Mouse (Mus musculus) embryonic facial prominence, embryonic 12.5 days (tissue): Measurements from ENCODE around the gene Dip2c. TPM values are rescaled to one million over a fixed set of nuclear protein-coding genes. Genes with fewer than 3 reads are reported as not detected.
A peak's percentile ranks its signal among the peaks of the same experiment; 100 is the strongest.

Source experiments
- ATAC-seq: fragments of 200-750 bp; cut with Nextera tagmentation; 2 replicates; pipeline ENCODE4 v1.8.0; 2017; ENCODE audit not compliant: insufficient number of reproducible peaks, insufficient read depth, low FRiP score, low TSS enrichment
- H3K27ac ChIP-seq: fragments of 300-500 bp; sonication (generic); 2 replicates; pipeline ENCODE4 v1.5.1; 2016; ENCODE audit warnings: mild to moderate bottlenecking
- H3K27me3 ChIP-seq: fragments of 300-500 bp; sonication (generic); 2 replicates; pipeline ENCODE4 v1.6.1; 2016; ENCODE audit warnings: mild to moderate bottlenecking, moderate library complexity
- H3K36me3 ChIP-seq: fragments of 300-500 bp; sonication (generic); 2 replicates; pipeline ENCODE4 v1.6.1; 2016; ENCODE audit warnings: mild to moderate bottlenecking
- H3K4me1 ChIP-seq: fragments of 300-500 bp; sonication (generic); 2 replicates; pipeline ENCODE4 v1.6.1; 2016
- H3K4me2 ChIP-seq: fragments of 300-500 bp; sonication (generic); replicated peaks from 2 replicates; pipeline ENCODE4 v1.6.1; 2016; ENCODE audit warnings: mild to moderate bottlenecking, moderate library complexity
- H3K4me3 ChIP-seq: fragments of 300-500 bp; sonication (generic); 2 replicates; pipeline ENCODE4 v1.5.1; 2016; ENCODE audit warnings: mild to moderate bottlenecking
- H3K9ac ChIP-seq: fragments of 300-500 bp; sonication (generic); 2 replicates; pipeline ENCODE4 v1.6.1; 2016; ENCODE audit warnings: mild to moderate bottlenecking, moderate library complexity
- H3K9me3 ChIP-seq: fragments of 300-500 bp; sonication (generic); 2 replicates; pipeline ENCODE4 v1.6.1; 2016; ENCODE audit warnings: mild to moderate bottlenecking, moderate library complexity
- WGBS: fragments of 180-500 bp; shearing (Covaris S2); methylation state at CpG from one replicate; pipeline ENCODE4 v1.1.7; 2016; 5-methylcytosine and 5-hydroxymethylcytosine counted together
- polyA plus RNA-seq: library from polyadenylated mRNA; unstranded; fragments of >200 nt; fragmentation: Nextera tagmentation; extraction: Ambion mirVana; gene quantifications from 2 replicates; pipeline ENCODE4 v1.2.1, GENCODE M21; 2016

Gene Dip2c
- polyA plus RNA-seq, 1 experiment from 2014 or later, result 8.6 TPM

- no peak overlapping the region for H3K9ac ChIP-seq
- ATAC-seq, result no peak
Measured at GRCm38 (mm10) chr13:9457420-9458308, 181.3 kb downstream of the Dip2c start.

GRCm38 (mm10) chr13:9464457-9464856 lies 188.1 kb downstream of the Dip2c start:
- H3K9me3 ChIP-seq, result no peaks in the 10 kb centered on the region
- H3K27ac ChIP-seq, result no peak overlapping the region
- ATAC-seq, result no peak
- H3K27me3 ChIP-seq, result no peaks in the 10 kb centered on the region
- H3K9ac ChIP-seq, result no peak overlapping the region
- H3K4me1 ChIP-seq, result no peaks in the 10 kb centered on the region
- no peak overlapping the region for H3K4me2 ChIP-seq
- no peak overlapping the region for H3K4me3 ChIP-seq
- WGBS, result 91% methylated on average over 3 of the region's 3 CpGs
- H3K36me3 ChIP-seq, result no peaks in the 10 kb centered on the region

More at GRCm38 (mm10) chr13:9457420-9458308, 181.3 kb downstream of the Dip2c start:
- H3K27me3 ChIP-seq, result no peaks in the 10 kb centered on the region
- H3K9me3 ChIP-seq, result no peaks in the 10 kb centered on the region
- H3K4me2 ChIP-seq, result no peak overlapping the region
- no peaks in the 10 kb centered on the region for H3K4me1 ChIP-seq
- no peaks in the 10 kb centered on the region for H3K36me3 ChIP-seq
- no peak overlapping the region for H3K4me3 ChIP-seq
- 85% methylated on average over 8 of the region's 8 CpGs for WGBS
- no peak overlapping the region for H3K27ac ChIP-seq

- WGBS, result 42% methylated on average over 1 of the region's 1 CpGs
- Histone ChIP-seq H3K36me3 (no peaks in the 10 kb centered on the region), H3K27ac (no peak overlapping the region), H3K4me3 (no peak overlapping the region), H3K9me3 (no peaks in the 10 kb centered on the region), H3K9ac (no peak overlapping the region), H3K27me3 (no peaks in the 10 kb centered on the region), H3K4me2 (no peak overlapping the region), H3K4me1 (no peaks in the 10 kb centered on the region)
- no peak for ATAC-seq
Measured at GRCm38 (mm10) chr13:9467216-9467615, 190.9 kb downstream of the Dip2c start.

GRCm38 (mm10) chr13:9473383-9473782 lies 197.1 kb downstream of the Dip2c start:
- WGBS, result 79% methylated on average over 1 of the region's 1 CpGs
- no peaks in the 10 kb centered on the region for H3K36me3 ChIP-seq
- H3K27ac ChIP-seq, result no peak overlapping the region
- ATAC-seq, result no peak
- H3K27me3 ChIP-seq, result no peaks in the 10 kb centered on the region
- no peak overlapping the region for H3K4me2 ChIP-seq
- no peak overlapping the region for H3K9ac ChIP-seq
- 0 out of 2 replicates have a peak, but pooled peaks cover 2% of the 10 kb centered on the region for H3K9me3 ChIP-seq
- H3K4me3 ChIP-seq, result no peak overlapping the region
- H3K4me1 ChIP-seq, result peaks cover 5% of the 10 kb centered on the region; the same call in 1 of the 2 replicates

GRCm38 (mm10) chr13:9481722-9482121 lies 205.4 kb downstream of the Dip2c start:
- no peak overlapping the region for H3K4me2 ChIP-seq
- H3K27me3 ChIP-seq, result no peaks in the 10 kb centered on the region
- H3K4me3 ChIP-seq, result no peak overlapping the region
- no peaks in the 10 kb centered on the region for H3K4me1 ChIP-seq
- H3K27ac ChIP-seq, result no peak overlapping the region
- H3K36me3 ChIP-seq, result no peaks in the 10 kb centered on the region
- ATAC-seq, result no peak
- no peaks in the 10 kb centered on the region for H3K9me3 ChIP-seq
- H3K9ac ChIP-seq, result no peak overlapping the region
- 80% methylated on average over 1 of the region's 1 CpGs for WGBS

DNA sequence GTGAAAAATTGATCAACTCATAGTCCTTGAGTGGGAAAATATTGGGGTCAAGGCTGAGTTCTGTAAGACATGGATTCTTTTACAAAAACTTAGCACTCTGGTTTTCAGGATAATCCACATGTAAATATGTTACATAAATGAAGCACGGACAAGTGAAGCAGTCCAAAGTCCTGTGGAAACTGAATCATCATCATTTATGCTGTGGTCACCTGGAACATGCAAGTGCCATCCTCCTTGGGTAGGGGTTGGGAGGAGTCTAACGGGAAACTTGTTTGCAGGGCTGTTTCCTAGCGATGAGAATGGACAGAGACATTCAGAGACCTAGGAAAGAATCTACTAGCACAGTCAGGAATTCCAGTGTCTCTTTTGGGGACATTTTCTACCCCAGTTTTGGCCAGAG lies 213.4 kb downstream of the Dip2c start:
- Histone ChIP-seq H3K4me3 (no peak overlapping the region), H3K9me3 (no peaks in the 10 kb centered on the region), H3K4me1 (peaks cover 3% of the 10 kb centered on the region; the same call in 1 of the 2 replicates), H3K9ac (no peak overlapping the region), H3K4me2 (no peak overlapping the region), H3K27ac (no peak overlapping the region), H3K36me3 (no peaks in the 10 kb centered on the region), H3K27me3 (no peaks in the 10 kb centered on the region)
- 87% methylated on average over 3 of the region's 3 CpGs for WGBS
- ATAC-seq, result no peak

- no peak overlapping the region for H3K9ac ChIP-seq
- no peaks in the 10 kb centered on the region for H3K36me3 ChIP-seq
- no peaks in the 10 kb centered on the region for H3K9me3 ChIP-seq
- peak overlapping the region; percentile 21 for H3K4me3 ChIP-seq
- no peak overlapping the region for H3K27ac ChIP-seq
- peak overlapping the region; percentile 33 for H3K4me2 ChIP-seq
- ATAC-seq, result no peak
- H3K4me1 ChIP-seq, result peaks cover 3% of the 10 kb centered on the region; the same call in 1 of the 2 replicates
- 62% methylated on average over 21 of the region's 21 CpGs for WGBS
- H3K27me3 ChIP-seq, result no peaks in the 10 kb centered on the region
Measured at GRCm38 (mm10) chr13:9494726-9495125, 218.4 kb downstream of the Dip2c start.

GRCm38 (mm10) chr13:9504118-9504856 lies 228.0 kb downstream of the Dip2c start:
- Histone ChIP-seq H3K36me3 (no peaks in the 10 kb centered on the region), H3K9me3 (no peaks in the 10 kb centered on the region), H3K4me1 (no peaks in the 10 kb centered on the region), H3K27me3 (no peaks in the 10 kb centered on the region), H3K4me2 (no peak overlapping the region), H3K27ac (no peak overlapping the region), H3K4me3 (no peak overlapping the region), H3K9ac (no peak overlapping the region)
- WGBS, result 67% methylated on average over 6 of the region's 6 CpGs
- ATAC-seq, result no peak

GRCm38 (mm10) chr13:9538556-9538955 lies 262.2 kb downstream of the Dip2c start:
- Histone ChIP-seq H3K9me3 (no peaks in the 10 kb centered on the region), H3K4me3 (no peak overlapping the region), H3K9ac (no peak overlapping the region), H3K27ac (no peak overlapping the region), H3K27me3 (no peaks in the 10 kb centered on the region), H3K36me3 (no peaks in the 10 kb centered on the region), H3K4me2 (no peak overlapping the region), H3K4me1 (no peaks in the 10 kb centered on the region)
- no peak for ATAC-seq

DNA sequence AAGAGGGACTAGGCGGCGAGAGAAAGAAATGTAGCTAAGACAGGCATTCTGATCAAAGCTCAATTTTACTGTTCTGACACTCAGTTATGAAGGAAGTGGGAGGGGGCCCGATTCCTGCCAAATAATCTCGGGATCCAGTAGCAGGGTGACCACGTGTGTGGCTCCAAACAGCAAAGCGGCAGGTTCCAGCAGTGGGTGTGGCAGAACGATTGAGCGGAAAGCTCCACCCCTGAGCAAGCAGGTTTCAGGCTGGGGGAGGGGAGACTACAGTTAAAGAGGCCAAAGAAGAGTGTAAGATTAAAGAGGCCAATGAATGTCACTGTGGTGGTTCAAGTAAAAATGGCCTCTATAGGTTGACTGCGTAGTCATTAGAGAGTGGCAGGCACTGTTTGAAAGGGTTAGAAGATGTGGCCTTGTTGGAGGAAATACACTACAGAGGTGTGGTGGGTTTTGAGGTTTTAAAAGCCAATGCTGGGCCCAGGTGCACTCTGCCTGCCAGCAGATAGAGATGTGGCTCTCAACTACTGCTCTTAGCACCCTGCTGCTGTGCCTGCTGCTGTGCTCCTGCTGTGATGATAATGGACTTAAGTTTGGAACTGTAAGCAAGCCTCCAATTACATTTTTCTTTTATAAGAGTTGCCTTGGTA lies 271.5 kb downstream of the Dip2c start:
- Histone ChIP-seq H3K9ac (no peak overlapping the region), H3K27ac (no peak overlapping the region), H3K9me3 (no peaks in the 10 kb centered on the region), H3K4me2 (no peak overlapping the region), H3K36me3 (no peaks in the 10 kb centered on the region), H3K4me3 (no peak overlapping the region), H3K4me1 (0 out of 2 replicates have a peak, but pooled peaks cover 5% of the 10 kb centered on the region), H3K27me3 (no peaks in the 10 kb centered on the region)
- WGBS, result 12% methylated on average over 9 of the region's 9 CpGs
- no peak for ATAC-seq

DNA sequence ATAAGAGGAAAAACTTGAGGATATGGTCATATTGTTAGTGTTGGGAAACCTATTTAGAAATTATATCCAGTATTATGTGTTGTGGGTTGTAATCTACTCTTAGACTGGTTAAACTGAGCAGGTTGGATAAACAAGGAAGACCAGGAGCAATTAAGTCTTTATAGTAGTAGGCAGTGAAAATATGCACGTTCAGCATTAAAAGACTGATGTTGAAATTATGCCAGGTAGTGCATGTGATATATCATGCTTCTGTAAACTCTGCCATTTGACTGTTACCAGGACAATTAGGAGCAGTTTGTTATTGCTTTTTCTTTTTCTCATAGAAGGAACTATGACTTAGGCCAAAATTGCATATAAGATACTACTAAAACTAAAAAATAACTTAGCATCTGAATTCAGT lies 285.8 kb downstream of the Dip2c start:
- no peak overlapping the region for H3K4me3 ChIP-seq
- no peak overlapping the region for H3K4me2 ChIP-seq
- H3K36me3 ChIP-seq, result 0 out of 2 replicates have a peak, but pooled peaks cover 3% of the 10 kb centered on the region
- no peaks in the 10 kb centered on the region for H3K27me3 ChIP-seq
- no peak for ATAC-seq
- WGBS, result 97% methylated on average over 1 of the region's 1 CpGs
- H3K9me3 ChIP-seq, result no peaks in the 10 kb centered on the region
- no peaks in the 10 kb centered on the region for H3K4me1 ChIP-seq
- no peak overlapping the region for H3K27ac ChIP-seq
- H3K9ac ChIP-seq, result no peak overlapping the region
